Mouse (Mus musculus) thymus, postnatal 4 days (tissue): ENCODE measurements around the gene Hoxd4.

Source experiments
- DNase-seq: peaks from one replicate; pipeline ENCODE4 v3.0.0; 2021

Hoxd4 gene

DNA sequence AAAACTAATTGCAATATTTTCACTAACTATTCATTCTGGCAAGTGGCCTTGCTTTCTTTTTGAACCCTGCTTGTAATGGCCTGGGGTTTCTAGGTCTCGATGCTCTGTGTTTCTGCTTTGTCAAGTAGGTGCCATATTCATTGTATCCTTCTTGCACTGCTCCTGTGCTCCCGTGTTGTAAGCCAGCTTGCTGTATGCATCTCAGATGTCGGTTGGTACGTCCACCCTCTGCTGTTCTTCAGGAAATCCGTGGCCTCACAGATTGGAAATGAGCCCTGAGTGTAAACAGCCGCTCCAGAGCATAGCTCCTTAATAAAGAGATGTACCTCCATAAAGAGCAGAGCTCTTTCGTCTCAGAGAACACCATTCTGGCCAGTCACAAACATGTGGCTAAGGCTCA, 4.1 kb upstream of the Hoxd4 start:
- no peak for DNase-seq

DNA sequence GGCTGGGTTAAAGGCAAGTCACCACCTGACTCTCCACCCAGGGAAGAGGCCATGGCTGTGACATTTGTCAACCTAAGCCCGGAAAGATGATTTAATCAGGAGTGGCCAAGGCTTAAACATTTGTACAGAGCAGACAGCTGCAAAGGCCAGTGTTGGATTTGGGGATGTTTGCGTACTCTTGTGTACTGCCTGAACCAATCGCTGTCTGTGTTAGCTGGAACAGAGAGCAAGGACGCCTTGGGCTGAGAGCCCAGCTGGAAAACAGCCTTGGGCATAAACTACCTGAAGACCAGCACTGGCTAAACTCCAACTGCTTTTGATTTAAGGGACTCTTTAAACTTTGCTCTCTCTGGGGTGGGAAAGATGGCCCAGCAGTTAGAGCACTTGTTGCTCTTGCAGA, 3.1 kb upstream of the Hoxd4 start:
- no peak for DNase-seq

DNA sequence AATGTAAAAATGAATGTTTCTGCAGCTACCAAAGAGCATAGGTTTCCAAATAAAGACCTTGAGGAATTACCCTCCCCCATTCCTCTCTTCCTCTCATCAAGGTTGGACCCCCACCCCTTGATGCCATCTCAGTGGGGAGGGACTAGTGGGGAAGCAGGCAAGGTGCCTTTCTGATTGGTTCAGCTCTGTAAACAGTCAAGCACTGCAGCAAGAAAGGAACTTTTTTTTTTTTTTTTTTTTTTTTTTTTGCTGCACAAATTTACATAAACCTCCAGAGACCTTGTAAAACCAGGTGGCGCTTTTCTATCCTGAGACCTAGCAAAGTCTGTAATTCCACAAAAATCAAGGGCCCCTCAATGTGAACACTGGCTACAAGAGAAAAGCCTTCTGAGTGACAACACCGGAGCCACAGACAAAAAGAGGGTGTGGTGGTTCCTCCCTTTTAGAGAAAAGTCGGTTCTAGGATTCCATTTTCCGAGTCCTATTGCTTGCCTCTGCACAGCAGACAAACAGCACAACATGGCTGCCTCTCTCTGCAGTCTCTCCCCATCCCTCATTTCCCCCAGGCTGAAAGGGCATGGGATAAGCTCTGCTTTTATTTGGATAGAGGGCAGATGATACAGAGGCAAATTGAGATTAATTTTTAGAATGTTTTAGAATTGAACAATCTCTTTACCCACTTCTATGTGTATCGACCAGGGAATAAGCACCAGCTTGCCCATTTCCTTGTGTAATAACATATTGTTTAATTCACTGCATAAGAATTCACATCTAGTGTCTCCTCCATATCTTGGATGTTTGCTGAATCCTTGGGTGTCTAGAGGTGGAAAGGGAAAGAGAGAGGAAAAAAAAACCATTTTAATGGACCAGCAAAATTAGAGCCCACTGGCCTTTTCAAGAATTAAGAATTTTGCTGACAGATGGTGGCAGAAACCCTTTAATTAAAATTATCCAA, 2.0 kb upstream of the Hoxd4 start:
- no peak for DNase-seq

DNA sequence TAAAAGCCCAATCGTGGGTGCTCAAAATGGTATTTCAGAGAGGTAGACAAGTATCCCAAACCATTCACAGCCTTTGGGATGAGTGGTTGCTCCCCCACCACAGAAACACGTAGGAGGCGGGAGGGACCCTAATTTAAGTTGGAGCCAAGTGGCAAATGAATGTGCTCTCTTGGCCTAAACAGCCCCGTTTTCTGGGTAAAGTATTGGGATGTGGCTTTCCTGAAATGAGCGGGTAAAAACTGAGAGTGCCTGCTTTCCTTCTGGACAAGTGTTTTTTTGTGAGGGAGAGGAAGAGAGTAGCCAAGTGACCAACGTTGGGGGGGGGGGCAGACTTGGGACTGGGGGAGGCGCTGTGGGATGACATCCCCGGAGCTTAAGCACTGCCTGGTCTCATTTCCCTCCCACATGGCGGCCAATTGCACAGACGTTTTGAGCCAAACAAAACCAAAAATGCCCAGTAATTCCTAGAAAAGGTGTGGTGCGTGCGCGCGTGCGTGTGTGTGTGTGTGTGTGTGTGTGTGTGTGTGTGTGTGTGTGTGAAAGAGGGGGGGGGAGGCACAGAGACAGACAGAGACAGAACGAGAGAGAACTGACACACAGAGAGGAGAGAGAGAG, 693 bp upstream of the Hoxd4 start:
- DNase-seq, result no peak

DNA sequence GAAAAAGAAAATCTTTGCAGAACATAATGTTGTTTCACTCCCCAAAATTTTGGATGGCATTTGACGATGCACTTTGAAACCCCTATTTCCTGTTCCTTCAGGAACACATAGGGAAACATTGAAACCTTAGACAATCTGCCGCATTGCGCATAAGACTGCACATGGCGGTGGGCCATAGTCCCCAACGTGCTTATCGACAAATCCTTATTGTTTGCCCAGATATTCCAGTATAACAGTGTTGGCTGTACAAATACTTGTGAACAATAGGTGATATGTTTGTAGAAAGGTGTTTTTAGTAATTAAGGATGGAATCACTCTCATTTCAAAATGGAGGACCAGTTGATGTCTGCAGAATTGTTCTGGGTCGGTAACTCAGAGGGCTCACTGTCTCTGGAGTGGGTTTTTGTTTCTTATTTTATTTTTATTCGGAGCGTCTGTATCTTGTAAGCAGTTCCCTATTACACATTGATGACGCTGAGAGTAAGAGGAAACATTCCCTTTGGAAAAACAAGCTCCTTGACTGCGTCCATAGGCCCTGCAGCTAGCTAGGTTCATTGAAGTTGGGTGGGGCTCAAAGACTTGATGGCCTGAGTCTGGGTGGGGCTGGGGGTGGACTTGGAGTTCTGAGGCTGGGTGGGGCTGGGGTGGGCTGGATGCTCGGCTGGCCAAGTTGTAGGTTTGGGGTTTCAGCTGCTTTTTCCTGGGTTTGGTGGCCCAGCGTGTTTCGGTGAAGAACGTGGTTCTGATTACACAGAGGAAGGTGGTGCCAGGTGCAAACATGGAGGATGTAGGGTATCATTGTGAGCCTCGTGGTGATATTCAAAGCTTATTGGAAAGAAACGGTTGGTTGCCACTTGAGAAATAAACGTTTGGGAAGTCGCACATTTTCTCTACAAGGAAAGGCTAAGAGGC, 1.8 kb downstream of the Hoxd4 start:
- no peak for DNase-seq

DNA sequence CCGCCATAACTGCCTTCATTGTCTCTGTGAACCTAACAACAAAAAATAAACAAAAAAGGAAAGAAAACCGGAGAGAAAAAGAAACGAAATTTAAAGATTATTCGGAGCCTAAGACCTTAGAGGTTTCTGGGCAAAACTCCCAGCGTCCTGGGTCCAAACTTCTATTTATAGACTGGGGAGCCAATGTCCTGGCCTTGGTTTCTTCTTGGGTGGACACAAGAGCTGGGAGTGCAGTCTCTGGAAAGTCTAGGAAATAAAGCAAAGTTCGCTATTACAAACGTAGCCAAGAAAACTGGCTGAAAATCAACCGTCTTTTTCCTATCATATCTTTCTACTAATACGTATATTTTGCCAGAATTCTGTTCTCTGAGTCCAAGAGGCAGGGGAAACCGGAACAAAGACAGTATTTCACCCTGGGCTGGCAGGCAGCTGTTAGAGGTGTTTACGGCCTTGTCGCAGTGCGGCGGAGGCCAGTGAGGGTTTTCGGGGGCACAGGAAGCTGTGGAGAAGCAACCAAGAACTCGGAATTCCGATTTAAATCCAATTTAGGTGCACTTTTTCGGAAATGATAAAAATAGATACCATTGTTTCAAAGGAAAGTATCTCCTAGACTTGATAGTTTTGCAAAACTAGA, 2.5 kb downstream of the Hoxd4 start:
- no peak for DNase-seq

DNA sequence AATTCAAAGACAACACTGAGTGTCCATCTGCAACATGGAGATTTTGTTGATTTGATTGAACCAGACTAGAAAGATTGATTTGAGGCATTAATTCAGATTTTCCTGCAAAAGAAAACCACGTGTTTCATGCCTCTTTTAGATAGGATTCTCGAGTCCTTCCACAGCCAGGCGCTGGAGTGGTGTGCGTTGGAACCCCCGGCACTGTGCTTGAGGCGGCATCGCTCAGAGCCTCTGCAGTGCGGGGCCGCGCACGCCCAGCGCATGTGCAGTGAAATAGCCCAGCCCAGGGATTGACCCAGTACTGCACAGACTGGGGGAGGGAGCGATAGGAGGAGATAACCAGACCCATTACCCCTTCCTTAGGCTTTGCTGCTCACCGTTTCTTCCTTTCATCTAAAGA, 3.2 kb downstream of the Hoxd4 start:
- DNase-seq, result peak; percentile 20

DNA sequence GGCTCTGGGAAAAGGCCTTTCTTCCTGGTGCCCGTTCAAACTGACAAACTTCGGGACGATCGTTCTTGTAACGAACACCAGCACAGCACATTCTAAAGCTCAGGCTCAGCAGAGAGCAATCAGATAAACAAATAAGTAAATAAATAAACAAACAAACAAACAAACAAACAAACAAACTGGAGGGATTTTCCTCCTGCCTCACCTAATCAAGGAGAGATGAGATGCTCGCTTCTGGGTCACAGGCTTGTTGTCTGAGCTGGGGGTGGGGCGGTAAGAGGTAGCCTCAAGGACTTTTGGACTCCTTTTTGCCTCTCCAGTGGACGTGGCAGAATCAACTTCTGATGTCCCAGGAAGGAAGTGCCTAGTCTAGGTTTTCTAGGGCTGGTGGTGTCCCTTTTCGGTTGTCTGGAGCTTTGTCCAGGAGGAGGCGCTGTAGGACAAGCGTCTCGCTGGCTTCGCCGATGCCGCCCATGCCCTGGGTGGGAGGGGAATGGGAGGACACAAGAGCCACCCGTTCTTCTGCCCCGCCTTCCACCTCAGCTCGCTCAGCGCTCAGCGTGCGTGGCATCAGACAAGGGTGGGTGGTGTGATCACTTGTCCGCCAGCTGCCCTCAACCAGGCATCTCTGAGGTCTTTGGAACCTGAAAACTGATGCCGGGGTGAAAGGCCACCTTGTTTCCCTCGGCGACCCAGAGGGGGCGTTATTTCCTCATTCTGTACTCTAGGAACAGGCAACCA, 3.9 kb downstream of the Hoxd4 start:
- DNase-seq, result peak; percentile 95

DNA sequence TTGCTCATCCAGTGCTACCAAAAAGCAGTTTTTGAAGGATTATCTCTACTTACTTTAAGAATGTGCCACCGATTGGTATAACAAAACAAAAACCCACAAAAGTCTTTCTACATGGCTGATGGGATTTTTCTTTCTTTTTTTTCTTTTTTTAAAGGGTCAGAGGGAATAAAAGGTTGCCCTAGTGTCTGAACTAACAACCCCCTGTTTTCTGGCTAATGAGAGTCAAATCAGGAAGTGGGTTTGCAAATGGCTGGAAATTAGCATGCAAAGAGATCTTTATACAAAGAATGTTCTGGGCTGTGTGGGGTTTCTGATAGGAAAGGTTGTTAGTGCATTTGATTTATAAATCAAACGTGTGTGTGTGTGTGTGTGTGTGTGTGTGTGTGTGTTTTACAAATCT, 8.7 kb downstream of the Hoxd4 start:
- no peak for DNase-seq

DNA sequence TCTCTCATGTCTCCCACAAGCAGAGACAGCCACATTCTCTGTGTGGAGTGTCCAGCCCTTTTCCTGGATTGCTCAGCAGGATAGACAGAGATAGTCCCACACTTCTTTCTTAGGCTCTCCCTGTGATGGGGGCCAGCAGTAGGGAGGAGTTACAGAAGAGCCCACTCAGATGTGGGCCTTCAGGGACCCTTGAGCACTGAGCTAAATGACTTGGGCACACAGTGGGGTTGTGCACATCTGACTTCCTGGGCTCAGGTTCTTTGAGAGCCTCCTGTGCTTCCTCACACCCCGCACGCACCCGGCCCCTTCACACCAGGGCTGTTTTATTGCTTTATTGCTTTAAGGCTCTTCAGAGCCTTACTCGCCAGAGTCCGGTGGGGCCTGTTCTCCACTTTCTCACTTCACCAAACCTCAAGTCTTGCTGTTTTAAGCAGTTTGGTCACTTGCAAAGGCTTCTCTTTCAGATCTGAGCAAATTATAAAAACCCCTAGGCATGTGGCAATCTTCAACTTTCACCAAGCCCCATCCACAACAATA, 9.3 kb downstream of the Hoxd4 start:
- no peak for DNase-seq

DNA sequence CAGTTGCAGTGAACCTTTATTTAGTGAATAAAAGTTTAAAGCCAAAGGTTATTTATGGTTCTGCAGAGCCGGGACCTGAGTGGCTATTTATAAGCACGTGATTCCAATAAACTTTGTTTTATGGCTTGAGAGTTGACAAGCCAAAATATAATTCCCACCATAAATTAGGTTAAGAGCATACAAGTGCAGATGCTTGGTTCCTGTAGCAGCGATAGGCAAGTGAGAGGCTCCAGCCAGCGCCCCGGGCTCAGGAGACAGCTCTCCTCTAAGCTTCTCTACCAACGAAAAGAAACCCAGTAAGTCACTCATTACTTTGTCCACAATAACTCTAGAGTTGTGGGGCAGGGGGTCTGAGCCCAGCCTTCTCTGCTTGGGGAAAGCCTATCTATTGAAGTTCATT, 10.2 kb downstream of the Hoxd4 start:
- no peak for DNase-seq

DNA sequence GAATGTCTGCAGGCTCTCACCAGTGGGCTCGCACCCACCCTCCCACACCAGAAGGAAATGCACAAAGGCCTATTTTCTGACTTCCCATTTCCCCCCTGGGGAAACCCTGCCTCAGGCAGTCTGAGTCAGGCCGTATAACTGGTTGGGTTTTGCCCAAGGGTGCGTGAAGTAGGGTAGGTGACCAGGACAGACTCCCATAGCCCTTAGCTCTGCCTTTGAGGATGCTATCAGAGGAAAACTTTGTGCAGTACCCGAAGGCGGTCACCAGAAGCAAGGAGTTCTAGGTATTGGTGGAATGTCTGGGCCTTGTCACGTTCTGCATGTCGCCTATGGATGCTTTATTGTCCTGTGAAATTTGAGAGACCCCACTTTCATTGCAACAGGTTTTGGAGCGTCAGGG, 11.2 kb downstream of the Hoxd4 start:
- DNase-seq, result no peak

DNA sequence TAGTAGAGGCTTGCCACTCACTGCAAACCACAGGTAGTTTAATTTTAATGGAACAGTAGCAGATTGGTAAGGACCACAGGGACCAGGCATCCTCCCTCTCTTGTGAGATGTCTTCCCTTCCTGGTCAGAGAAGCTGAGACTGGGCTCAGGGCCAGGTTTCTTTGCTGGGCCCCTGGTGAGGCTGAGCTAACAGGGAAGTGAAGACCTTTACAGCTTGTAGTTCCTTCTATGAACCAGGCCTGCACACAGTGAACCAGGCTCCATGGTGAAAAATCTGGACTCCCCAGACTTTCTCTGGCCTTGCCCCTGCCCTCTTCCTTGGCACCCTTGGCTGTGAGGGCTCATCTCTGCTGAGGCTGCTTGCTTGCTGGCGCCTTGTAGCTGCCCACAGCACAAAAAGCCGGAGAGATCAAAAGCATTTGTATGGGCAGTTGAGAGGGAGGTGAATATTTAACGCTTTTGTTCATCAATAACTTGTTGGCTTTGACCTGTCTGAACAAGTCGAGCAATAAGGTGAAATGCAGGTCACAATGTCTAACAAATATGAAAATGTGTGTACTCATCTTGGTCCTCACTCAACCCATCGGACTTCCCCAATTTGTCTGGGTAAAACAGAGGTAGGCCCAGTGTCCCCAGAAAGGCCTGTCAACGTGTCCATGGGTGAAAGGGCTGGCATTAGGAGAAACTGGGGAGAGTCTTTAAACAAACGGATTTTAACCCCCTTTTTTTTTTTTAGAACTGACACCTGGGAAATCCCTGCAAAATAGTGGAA, 12.7 kb downstream of the Hoxd4 start:
- no peak for DNase-seq

DNA sequence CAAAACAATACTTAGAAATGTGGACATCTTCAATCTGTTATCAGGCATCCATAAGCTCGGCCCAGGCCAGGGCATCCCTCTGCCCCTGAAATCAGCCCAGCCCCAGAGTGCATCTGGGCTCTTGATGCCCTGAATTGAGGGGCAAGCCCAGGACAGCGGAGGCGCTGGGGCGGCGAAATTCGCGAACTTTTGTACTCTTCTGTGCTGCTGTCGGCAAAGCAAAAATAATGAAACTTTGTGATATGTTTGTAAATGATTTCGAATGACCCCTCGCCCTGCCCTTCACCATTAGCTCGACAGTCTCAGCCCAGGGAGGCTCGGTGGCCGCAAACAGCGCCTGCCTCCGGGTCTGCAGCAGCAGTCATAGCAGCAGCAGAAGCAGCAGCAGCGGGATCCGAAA, 13.4 kb downstream of the Hoxd4 start:
- no peak for DNase-seq

DNA sequence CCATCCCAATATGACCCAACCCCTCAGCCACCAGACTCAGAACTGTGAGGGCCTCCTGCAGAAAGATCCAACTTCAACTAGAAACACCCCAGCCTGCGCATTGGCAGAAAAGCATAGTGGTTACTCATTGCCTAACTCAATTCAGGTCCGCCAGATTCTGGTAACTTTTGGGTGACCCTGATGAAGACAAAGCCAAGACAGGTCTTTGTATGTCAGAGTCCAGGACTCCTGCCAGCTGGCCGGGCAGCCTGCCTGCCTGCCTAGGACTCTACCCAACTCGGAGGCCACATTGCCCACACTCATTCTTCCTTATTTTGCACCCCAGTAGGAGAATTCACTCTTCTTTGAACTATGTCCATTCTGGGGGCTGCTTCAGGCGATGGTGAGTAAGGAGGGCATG, 14.8 kb downstream of the Hoxd4 start, which contains the start of gene Gm28230:
TSS of gene Gm28230 (plus strand) at position 178 of the 400 bp plus-strand sequence.
- no peak for DNase-seq

DNA sequence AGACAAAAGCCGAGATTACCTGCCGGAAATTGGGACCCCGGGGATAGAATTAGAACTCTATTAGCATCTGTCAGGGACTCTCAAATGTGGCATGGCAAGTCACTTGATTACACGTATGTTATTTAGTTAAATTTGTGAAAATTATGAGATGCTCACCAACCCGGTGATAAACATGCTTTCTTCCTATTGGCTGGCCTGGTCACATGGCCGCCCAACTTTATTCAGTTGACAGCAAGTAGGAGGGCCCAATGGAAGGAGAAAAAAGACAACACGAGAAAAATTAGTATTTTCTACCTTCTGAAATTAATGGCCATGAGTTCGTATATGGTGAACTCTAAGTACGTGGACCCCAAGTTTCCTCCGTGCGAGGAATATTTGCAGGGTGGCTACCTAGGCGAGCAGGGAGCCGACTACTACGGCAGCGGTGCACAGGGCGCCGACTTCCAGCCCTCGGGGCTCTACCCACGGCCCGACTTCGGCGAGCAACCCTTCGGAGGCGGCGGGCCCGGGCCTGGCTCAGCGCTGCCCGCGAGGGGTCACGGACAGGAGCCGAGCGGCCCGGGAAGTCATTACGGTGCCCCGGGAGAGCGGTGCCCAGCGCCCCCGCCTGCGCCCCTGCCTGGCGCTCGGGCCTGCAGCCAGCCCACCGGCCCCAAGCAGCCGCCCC, 15.4 kb downstream of the Hoxd4 start:
- DNase-seq, result no peak

DNA sequence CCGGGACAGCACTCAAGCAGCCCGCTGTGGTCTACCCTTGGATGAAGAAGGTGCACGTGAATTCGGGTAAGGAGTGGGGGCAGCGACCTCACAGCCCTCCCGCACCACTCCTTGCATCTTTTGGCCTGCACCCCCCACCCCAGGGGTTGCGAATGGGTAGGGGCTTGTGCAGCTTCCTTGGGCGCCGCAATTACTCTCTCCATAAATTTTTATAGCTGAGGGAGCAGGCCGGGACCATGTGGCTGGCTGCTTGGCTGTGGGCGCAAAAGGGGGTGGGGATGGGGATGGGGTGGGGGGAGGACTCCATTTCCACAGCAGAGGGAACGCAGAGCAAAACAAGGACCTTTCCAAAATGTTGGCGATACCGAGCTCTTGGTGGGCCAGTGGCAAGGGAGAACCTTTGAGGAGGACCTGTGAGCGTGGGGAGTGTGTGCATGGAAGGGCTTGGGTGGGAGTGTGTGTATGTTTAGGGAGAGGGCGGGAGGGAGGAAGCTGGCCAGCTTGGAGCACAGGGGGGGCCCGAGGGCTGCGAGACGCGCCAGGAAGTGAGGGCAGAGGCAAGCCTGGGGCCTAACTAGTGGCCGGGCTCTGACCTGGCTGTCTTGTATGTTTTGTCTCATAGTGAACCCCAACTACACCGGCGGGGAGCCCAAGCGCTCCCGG, 16.0 kb downstream of the Hoxd4 start:
- DNase-seq, result no peak

DNA sequence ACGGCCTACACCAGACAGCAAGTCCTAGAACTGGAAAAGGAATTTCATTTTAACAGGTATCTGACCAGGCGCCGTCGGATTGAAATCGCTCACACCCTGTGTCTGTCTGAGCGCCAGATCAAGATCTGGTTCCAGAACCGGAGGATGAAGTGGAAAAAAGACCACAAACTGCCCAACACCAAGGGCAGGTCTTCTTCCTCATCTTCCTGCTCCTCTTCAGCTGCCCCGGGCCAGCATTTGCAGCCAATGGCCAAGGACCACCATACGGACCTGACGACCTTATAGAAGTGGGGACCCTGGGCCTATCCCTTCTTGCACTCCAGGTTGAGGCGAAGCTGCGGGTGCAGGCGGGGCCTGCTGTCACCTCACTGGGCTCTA, 16.6 kb downstream of the Hoxd4 start:
- DNase-seq, result no peak

DNA sequence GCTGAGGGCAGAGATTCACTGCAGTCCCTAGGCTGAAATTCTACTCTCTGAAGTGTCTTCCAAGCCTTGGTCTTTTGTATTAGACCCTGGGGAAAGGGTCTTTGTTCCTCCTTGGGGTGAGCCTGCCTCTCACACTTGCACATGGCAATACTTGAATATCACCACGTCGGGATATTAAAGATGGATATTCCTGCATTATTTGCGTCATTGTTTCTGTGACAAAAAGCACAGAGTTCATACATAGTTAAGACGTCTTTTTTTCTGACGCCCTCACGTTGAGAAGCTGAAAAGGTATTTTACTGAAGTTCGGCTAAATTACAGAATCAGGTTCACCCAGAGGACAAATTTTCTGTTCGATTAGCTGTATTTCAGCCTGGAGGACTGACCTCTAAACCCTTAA, 18.6 kb downstream of the Hoxd4 start:
- no peak for DNase-seq

DNA sequence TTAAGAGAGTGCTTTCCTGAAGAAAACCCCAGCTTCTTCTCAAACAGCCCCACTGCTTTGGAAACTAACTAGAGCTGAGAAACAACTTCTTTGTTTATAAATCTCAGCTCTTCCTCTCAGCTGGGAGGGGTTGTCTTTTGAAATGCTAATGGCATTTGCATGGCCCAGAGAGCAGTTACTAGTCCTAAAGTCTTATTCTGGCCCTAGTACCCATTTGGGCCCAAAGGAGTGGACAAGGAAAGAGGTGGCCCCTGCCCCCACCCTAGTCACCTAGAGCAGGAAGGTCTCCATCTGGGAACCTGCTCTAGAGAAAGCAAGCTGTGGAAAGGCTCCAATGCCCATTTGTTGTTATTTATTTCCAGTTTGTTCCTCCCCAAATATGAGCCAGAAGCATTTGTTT, 19.3 kb downstream of the Hoxd4 start:
- DNase-seq, result no peak
